Mouse (Mus musculus) cerebellum, adult 2 months (tissue): Measurements from ENCODE around the gene Gm7073.

Experiments
- CTCF ChIP-seq: fragments of 200-500 bp; IDR thresholded peaks from 2 replicates; pipeline ENCODE4 v1.5.1; 2011; ENCODE audit warnings: low read depth, mild to moderate bottlenecking, control low read depth, low read length, moderate library complexity, borderline replicate concordance; ENCODE audit not compliant: insufficient read depth
- POLR2A ChIP-seq: fragments of 200-500 bp; IDR thresholded peaks from 2 replicates; pipeline ENCODE4 v1.6.1; 2011; ENCODE audit warnings: low read length, control low read depth, borderline replicate concordance; ENCODE audit not compliant: insufficient read depth

GRCm38 (mm10) chrX:60403062-60403763 is 135.8 kb downstream of the Gm7073 start:
- TF ChIP-seq CTCF = no peak
- TF ChIP-seq POLR2A = no peak
